Mouse (Mus musculus): Measurements from ENCODE around the gene Nkd1.

Gene Nkd1

GRCm38 (mm10) chr8:88578413-88579175 lies 57.4 kb downstream of the Nkd1 start:
- no peak for DNase-seq

GRCm38 (mm10) chr8:88579246-88579645 lies 58.1 kb downstream of the Nkd1 start:
- DNase-seq: no peak

- no peak for DNase-seq
Observed at GRCm38 (mm10) chr8:88579668-88580330, 58.6 kb downstream of the Nkd1 start.

- DNase-seq: no peak
Observed at GRCm38 (mm10) chr8:88580785-88581184, 59.6 kb downstream of the Nkd1 start.

GRCm38 (mm10) chr8:88583863-88584262 lies 62.7 kb downstream of the Nkd1 start:
- no peak for DNase-seq

GRCm38 (mm10) chr8:88588205-88588889 lies 67.2 kb downstream of the Nkd1 start:
- no peak for DNase-seq

- DNase-seq: no peak
Observed at GRCm38 (mm10) chr8:88590226-88590625, 69.1 kb downstream of the Nkd1 start.

GRCm38 (mm10) chr8:88593947-88594346 lies 72.8 kb downstream of the Nkd1 start:
- no peak for DNase-seq

GRCm38 (mm10) chr8:88596042-88596441 lies 74.9 kb downstream of the Nkd1 start:
- no peak for DNase-seq

- DNase-seq: no peak
Observed at GRCm38 (mm10) chr8:88598578-88598977, 77.4 kb downstream of the Nkd1 start.

GRCm38 (mm10) chr8:88599491-88599890 lies 78.3 kb downstream of the Nkd1 start:
- no peak for DNase-seq

- no peak for DNase-seq
Observed at GRCm38 (mm10) chr8:88603446-88603989, 82.4 kb downstream of the Nkd1 start.

- DNase-seq: peak; percentile 61
Observed at GRCm38 (mm10) chr8:88604065-88605038, 83.2 kb downstream of the Nkd1 start.

GRCm38 (mm10) chr8:88605361-88606040 lies 84.3 kb downstream of the Nkd1 start:
- DNase-seq: no peak

GRCm38 (mm10) chr8:88609036-88609435 lies 87.9 kb downstream of the Nkd1 start:
- no peak for DNase-seq

- no peak for DNase-seq
Observed at GRCm38 (mm10) chr8:88610271-88610670, 89.1 kb downstream of the Nkd1 start.

GRCm38 (mm10) chr8:88614981-88615380 lies 93.8 kb downstream of the Nkd1 start:
- DNase-seq: no peak

- DNase-seq: no peak
Observed at GRCm38 (mm10) chr8:88618612-88619011, 97.5 kb downstream of the Nkd1 start.

- peak; percentile 29 for DNase-seq
Observed at GRCm38 (mm10) chr8:88619513-88619912, 98.4 kb downstream of the Nkd1 start.

GRCm38 (mm10) chr8:88620931-88621330 lies 99.8 kb downstream of the Nkd1 start:
- DNase-seq: no peak

GRCm38 (mm10) chr8:88621408-88621807 lies 100.3 kb downstream of the Nkd1 start:
- peak; percentile 70 for DNase-seq

- DNase-seq: no peak
Observed at GRCm38 (mm10) chr8:88623351-88623750, 102.2 kb downstream of the Nkd1 start.
